Mouse (Mus musculus) neural tube, embryonic 13.5 days (tissue): ENCODE results near the gene Kcne1. TPM values are rescaled to one million over a fixed set of nuclear protein-coding genes. Genes with fewer than 3 reads are reported as not detected.

Source experiments
- ATAC-seq: fragments of 200-750 bp; cut with Nextera tagmentation; 2 replicates; pipeline ENCODE4 v1.8.0; 2017; ENCODE audit warnings: low read depth, mild to moderate bottlenecking, moderate TSS enrichment, moderate library complexity
- H3K27ac ChIP-seq: fragments of 300-500 bp; sonication (generic); replicated peaks from 2 replicates; pipeline ENCODE4 v1.5.1; 2015; ENCODE audit warnings: moderate library complexity, mild to moderate bottlenecking, inconsistent platforms
- H3K27me3 ChIP-seq: fragments of 300-500 bp; sonication (generic); 2 replicates; pipeline ENCODE4 v1.6.1; 2015; ENCODE audit warnings: mild to moderate bottlenecking, inconsistent platforms
- H3K36me3 ChIP-seq: fragments of 300-500 bp; sonication (generic); 2 replicates; pipeline ENCODE4 v1.6.1; 2015; ENCODE audit warnings: mild to moderate bottlenecking, inconsistent platforms
- H3K4me1 ChIP-seq: fragments of 300-500 bp; sonication (generic); replicated peaks from 2 replicates; pipeline ENCODE4 v1.6.1; 2015; ENCODE audit warnings: inconsistent platforms
- H3K4me2 ChIP-seq: fragments of 300-500 bp; sonication (generic); 2 replicates; pipeline ENCODE4 v1.6.1; 2015; ENCODE audit warnings: inconsistent platforms, mild to moderate bottlenecking, moderate library complexity
- H3K4me3 ChIP-seq: fragments of 300-500 bp; sonication (generic); 2 replicates; pipeline ENCODE4 v1.5.1; 2015; ENCODE audit warnings: mild to moderate bottlenecking, inconsistent platforms
- H3K9ac ChIP-seq: fragments of 300-500 bp; sonication (generic); 2 replicates; pipeline ENCODE4 v1.6.1; 2015; ENCODE audit warnings: moderate library complexity, mild to moderate bottlenecking, inconsistent platforms
- H3K9me3 ChIP-seq: fragments of 300-500 bp; sonication (generic); 2 replicates; pipeline ENCODE4 v1.6.1; 2016; ENCODE audit warnings: inconsistent platforms
- WGBS: fragments of 180-500 bp; shearing (Covaris S2); methylation state at CpG from one replicate; pipeline ENCODE4 v1.1.7; 2015; 5-methylcytosine and 5-hydroxymethylcytosine counted together
- polyA plus RNA-seq: library from polyadenylated mRNA; unstranded; fragments of >200 nt; fragmentation: Nextera tagmentation; extraction: Ambion mirVana; gene quantifications from 2 replicates; pipeline ENCODE4 v1.2.1, GENCODE M21; 2015

Kcne1 gene
- polyA plus RNA-seq, 1 experiment from 2014 or later: not detected

GRCm38 (mm10) chr16:92300649-92301411 is 58.4 kb downstream of the Kcne1 start, which contains the start of gene Smim11:
Gene Smim11 (plus strand): TSS chr16:92301286.
- Histone ChIP-seq H3K9me3 (no peaks in the 10 kb centered on the region), H3K27ac (peak within 1 kb of the TSS; percentile 74), H3K4me2 (peak within 1 kb of the TSS; percentile 72), H3K4me3 (peak within 1 kb of the TSS; percentile 71), H3K27me3 (no peaks in the 10 kb centered on the region), H3K9ac (peak within 1 kb of the TSS; percentile 84), H3K36me3 (peaks cover 5% of the 10 kb centered on the region; the same call in 1 of the 2 replicates), H3K4me1 (peaks cover 23% of the 10 kb centered on the region)
- ATAC-seq: peak; percentile 95
- WGBS: 12% methylated on average over 32 of the region's 32 CpGs

Other genes starting within 250 kb of the Kcne1 start
- gene Kcne2, start 67.1 kb downstream of the Kcne1 start, polyA plus RNA-seq: 0.31 and 7.3 TPM in 2 replicates
- gene Smim11, start 58.2 kb downstream of the Kcne1 start, polyA plus RNA-seq: 73.9 and 82.3 TPM in 2 replicates
- gene Fam243, start 38.0 kb downstream of the Kcne1 start, polyA plus RNA-seq: not detected in 2 replicates
- 51.7 and 60.2 TPM in 2 replicates for gene Rcan1, start 111.4 kb upstream of the Kcne1 start, polyA plus RNA-seq
- 0.54 and 2.1 TPM in 2 replicates for gene Clic6, start 126.3 kb upstream of the Kcne1 start, polyA plus RNA-seq